Mouse (Mus musculus) CD4-positive, CD25-positive, alpha-beta regulatory T cell, adult 2 months (primary cell): ENCODE measurements at regions not wholly inside any gene's neighbourhood (a gene's known extent, or its start where the extent isn't known, plus 50 kb on each side); places are given as distances from the start of the nearest gene placed in this dataset.

ENCODE experiments used
- DNase-seq: peaks from one replicate; pipeline ENCODE4 v3.0.0-alpha.2; 2012; ENCODE audit warnings: low read depth, low spot score

DNA sequence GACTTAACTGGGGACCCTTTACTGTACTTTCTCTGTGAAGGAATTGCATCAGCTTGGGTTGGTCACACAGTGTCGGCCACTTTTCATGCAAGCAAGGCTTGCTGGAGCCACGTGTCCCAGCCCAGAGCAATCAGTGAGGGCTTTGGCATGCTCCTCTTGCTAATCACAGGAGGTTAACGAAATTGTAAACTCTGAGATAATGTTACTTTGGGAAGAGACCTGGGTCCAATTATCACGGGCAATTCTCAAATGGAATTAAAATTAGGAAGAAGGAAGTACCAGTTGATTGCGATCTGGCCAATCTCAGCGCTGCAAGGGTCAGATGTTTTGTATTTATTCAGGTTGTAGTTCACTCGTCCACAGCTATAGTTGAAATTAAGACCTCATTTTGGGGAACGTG lies 153.2 kb downstream of the Dusp6 start:
- DNase-seq, result no peak

GRCm38 (mm10) chr10:99416896-99417479 lies 154.0 kb downstream of the Dusp6 start:
- peak; percentile 70 for DNase-seq

DNA sequence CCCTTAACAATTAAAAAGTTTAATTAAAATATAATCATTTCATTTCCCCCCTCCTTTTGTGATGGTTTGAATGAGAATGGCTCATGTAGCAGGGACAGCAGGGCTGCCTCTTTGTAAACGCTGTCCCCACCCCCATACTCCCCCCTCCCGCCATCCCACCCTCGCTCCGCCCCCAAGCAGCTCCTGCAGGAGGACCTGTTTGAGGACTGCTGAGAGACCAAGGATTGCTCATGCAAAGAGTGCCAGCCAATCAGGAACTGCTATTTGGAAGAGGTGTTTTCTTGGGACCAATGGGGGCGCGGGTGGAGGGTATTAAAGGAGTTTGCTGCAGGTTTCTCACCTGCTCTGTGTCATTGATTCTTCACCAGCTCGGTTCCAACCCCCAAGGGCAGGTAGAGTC lies 154.6 kb downstream of the Dusp6 start:
- no peak for DNase-seq

DNA sequence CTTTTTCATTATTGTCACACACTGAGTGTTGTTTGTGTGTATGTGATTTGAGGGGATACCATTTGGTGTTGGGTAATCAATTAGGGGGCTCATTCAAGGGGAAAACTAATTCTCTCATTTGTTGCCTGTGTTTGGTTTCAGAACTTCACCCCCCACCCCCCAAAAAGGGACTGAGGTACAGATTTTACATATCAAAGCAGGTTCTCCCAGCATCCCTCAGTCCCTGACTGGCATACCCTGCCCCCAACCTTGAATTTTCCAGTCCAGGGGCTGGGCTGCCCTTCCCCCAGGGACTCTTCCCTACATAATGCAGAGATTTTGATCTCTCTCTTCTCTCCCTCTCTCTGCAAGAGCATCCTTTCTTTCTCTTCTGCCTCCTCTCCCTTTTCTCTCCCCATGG lies 155.5 kb downstream of the Dusp6 start:
- DNase-seq, result no peak

DNA sequence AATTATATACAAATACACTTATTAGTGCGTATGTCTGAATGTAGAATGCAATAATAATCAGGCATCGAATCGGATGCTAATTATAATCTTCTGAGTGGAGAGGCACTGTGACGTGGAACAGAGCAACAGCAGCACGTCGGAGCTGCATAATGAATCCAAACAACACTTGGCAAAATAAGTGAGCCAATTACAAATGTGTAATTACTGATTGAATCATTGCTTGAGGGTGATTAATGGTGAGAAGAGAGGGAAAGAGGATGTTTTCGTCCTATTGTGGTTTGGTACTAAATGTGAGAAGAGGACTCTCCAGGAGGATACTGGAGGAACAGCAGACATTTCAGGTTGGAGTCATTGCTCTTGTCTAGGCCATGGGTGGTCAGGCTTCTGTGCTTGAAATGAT lies 156.5 kb downstream of the Dusp6 start:
- DNase-seq, result no peak

DNA sequence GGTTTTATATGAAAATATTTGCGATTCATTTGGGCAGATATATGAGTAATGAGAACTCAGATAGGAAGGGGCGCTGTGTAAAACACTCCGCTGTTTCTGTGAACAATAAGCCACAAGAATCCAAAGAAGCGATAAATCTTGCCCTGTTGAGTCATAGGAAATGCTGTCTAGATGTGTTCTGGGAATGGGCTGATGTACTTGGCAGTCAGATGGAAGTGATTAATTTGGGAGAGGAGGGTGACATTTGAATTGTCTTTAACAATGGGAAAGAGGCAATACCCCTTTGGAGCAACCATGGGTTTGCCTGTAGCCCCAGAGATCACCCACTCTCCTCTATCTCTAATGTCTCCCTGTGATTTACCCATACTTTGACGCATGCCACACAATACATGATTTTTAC lies 160.4 kb downstream of the Dusp6 start:
- DNase-seq, result no peak

- DNase-seq, result no peak
These were observed 162.2 kb downstream of the Dusp6 start for GRCm38 (mm10) chr10:99425265-99425664.

DNA sequence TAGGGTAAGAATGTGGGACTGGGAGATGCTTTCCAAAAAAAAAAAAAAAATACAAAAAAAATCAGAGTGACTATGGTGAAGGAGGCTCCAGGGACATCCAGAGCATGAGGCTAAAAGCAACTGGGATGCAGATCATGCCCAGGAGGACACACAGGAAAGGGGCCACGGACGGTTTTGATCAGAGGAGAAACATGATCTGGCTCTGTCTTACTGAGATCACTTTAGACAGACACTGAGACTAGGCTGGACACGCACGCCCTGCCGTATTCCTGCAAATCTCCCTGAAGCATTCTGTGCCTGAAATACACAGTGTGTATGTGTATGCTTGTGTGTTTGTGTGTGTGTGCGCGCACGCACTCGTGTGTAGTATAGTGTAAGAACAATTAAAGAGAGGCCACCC lies 167.1 kb downstream of the Dusp6 start:
- DNase-seq, result no peak

GRCm38 (mm10) chr10:99430669-99431561 lies 167.9 kb downstream of the Dusp6 start:
- no peak for DNase-seq

DNA sequence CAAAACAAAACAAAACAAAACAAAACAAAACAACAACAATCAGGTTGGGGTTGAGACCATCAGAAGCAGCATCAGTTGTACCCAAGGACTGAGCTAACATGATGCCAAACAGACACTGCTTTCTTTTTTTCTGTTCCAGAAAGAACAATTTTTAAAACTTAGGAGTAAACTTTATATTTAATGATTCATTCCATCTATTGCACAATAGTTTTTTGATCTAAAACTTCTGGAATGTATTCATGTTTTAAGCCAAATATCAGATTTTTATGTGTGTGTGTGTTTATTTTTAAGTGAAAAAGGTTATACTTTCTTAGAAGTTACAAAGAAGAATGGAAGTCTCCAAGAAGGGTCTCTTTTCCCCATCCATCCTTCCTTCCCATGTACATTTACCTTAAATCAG lies 174.0 kb downstream of the Dusp6 start:
- no peak for DNase-seq

DNA sequence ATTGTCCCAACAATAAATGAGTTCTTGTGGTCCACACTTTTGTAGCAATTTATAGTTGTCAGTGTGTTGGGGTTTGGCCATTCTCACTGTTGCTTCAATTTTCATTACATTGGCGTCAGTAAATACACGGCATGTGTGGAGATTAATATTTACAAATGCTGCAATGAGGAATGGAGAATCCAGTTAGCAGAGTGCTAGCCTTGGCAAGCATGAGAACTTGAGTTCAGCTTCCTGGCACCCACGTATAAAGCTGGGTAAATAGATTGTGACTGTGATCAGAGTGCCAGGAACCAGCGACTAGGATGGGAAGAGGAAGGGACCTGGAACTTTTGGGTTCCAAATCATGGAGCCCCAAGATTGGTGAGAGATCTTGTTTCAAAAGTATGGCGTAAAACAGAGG lies 177.1 kb downstream of the Dusp6 start:
- no peak for DNase-seq

DNA sequence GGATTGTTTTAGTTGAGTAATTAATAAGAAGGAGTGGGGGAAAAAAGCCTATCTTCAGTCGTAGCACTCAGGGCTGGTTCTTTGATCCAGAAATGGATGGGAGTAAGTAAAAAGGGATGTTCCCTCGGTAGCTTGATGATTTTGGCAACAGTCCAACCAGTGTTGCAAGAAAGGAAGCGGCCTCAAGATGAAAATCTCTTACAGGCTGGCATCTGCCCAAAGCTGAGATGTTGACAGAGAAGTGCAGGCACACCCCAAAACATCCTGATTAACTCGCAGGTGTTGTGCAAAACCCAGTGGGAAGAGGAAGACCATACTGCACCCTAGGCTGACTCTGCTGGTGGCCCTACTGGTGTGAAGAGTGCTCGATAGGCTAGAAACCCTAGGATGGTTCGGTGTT lies 178.0 kb downstream of the Dusp6 start:
- DNase-seq, result peak; percentile 67

GRCm38 (mm10) chr10:99441931-99442330 lies 178.9 kb downstream of the Dusp6 start:
- no peak for DNase-seq

GRCm38 (mm10) chr10:99443453-99444170 lies 180.6 kb downstream of the Dusp6 start:
- no peak for DNase-seq

- DNase-seq, result peak; percentile 57
These were observed 187.9 kb downstream of the Dusp6 start for GRCm38 (mm10) chr10:99450714-99451625.

- DNase-seq, result no peak
These were observed 188.8 kb downstream of the Dusp6 start for GRCm38 (mm10) chr10:99451639-99452417.

- DNase-seq, result no peak
These were observed 193.1 kb downstream of the Dusp6 start for GRCm38 (mm10) chr10:99456180-99456579.

- no peak for DNase-seq
These were observed 195.0 kb downstream of the Dusp6 start for GRCm38 (mm10) chr10:99458047-99458446.

DNA sequence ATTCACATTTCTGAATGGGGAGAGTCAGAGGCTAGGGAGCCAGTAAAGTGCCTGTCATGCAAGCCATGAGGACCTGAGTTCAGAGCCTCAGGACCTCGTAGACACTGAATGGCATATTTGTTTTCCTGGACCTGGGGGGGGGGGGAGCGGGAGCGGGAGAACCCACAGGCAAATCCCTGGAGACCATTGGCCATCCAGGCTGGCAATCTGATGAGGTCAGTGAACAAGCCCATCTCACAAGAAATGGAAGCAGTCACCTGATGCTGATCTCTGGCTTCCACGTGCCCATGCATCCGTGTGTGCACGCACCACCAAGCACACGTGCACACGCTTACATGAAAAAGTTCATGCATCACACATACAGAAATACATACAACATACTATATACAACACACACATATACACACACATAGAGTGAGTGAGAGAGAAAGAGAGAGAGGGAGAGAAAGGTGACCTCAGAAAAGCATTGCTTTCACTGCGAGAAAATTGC lies 196.2 kb downstream of the Dusp6 start:
- peak; percentile 24 for DNase-seq

DNA sequence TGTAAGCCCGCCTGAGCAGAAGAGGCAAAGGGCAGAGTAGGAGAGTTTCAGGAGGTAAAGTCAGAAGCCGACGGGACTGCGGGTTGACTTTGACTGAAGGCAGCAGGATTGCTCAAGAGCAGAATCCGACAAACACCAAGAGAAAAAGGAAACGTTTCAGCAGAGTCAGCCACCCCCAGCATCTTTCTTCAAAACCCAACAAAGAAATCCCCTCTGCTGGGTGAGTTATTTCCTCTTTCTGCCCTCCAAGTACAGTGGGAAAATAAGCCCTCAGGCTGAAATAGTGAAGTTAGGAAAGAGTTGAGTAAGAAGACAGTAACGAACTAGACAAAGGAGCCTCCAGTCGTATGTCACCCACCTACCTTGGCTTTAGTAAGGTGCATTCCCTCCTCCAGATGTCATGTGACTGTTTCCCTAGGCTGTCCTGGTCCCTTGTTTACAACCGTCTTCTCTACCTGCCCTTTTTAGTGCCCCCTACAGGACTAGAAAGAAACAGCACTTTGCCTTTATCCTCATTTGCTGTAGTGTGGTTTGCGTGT lies 196.9 kb downstream of the Dusp6 start:
- DNase-seq, result peak; percentile 78
